Mouse (Mus musculus): ENCODE data around the gene Skor1. TPM values are rescaled to one million over a fixed set of nuclear protein-coding genes. Genes with fewer than 3 reads are reported as not detected.
A peak's percentile ranks its signal among the peaks of the same experiment; 100 is the strongest.

Gene Skor1
- polyA plus RNA-seq, 1 experiment from 2014 or later = not detected

GRCm38 (mm10) chr9:63131957-63132602 lies 16.7 kb downstream of the Skor1 start:
- no peaks in the 10 kb centered on the region for H3K9me3 ChIP-seq (ENCODE audit: low read length)
- TF ChIP-seq CTCF (IDR thresholded peaks at IDR 0.05; ENCODE audit: low read depth) (no peak), EP300 (IDR thresholded peaks at IDR 0.05; ENCODE audit: low read depth) (no peak)
- H3K4me1 ChIP-seq (ENCODE audit: insufficient read depth) = peaks cover 12% of the 10 kb centered on the region
- ATAC-seq (peak; percentile 25), DNase-seq (no peak)
- WGBS (ENCODE audit: insufficient replicate concordance) = 2% methylated on average over 28 of the region's 28 CpGs
- H3K9ac ChIP-seq (replicated peaks) = peak overlapping the region; percentile 66
- H3K4me3 ChIP-seq (ENCODE audit: low read depth, low read length) = peak overlapping the region; percentile 55
- no peaks in the 10 kb centered on the region for H3K36me3 ChIP-seq (replicated peaks; ENCODE audit: insufficient read depth, low read length)
- H3K4me2 ChIP-seq (ENCODE audit: low read depth, low read length) = peak overlapping the region; percentile 80
- H3K27me3 ChIP-seq (ENCODE audit: insufficient read depth, low read length) = peaks cover 39% of the 10 kb centered on the region
- peak overlapping the region; percentile 77 for H3K27ac ChIP-seq (ENCODE audit: low read depth)

GRCm38 (mm10) chr9:63129641-63130041 lies 19.1 kb downstream of the Skor1 start:
- Histone ChIP-seq H3K36me3 (replicated peaks; ENCODE audit: insufficient read depth, low read length) (no peaks in the 10 kb centered on the region), H3K4me3 (ENCODE audit: low read depth, low read length) (no peak overlapping the region), H3K27ac (ENCODE audit: low read depth) (no peak overlapping the region), H3K27me3 (ENCODE audit: insufficient read depth, low read length) (peaks cover 14% of the 10 kb centered on the region), H3K4me1 (ENCODE audit: insufficient read depth) (peaks cover 12% of the 10 kb centered on the region), H3K4me2 (ENCODE audit: low read depth, low read length) (no peak overlapping the region), H3K9ac (replicated peaks) (no peak overlapping the region), H3K9me3 (ENCODE audit: low read length) (no peaks in the 10 kb centered on the region)
- ATAC-seq (no peak), DNase-seq (no peak)
- no peak for TF ChIP-seq CTCF (IDR thresholded peaks at IDR 0.05; ENCODE audit: low read depth)
- TF ChIP-seq EP300 (IDR thresholded peaks at IDR 0.05; ENCODE audit: low read depth) = no peak
- WGBS (ENCODE audit: insufficient replicate concordance) = 72% methylated on average over 8 of the region's 8 CpGs

- no peak overlapping the region; the same call in 1 of the 2 replicates for H3K27ac ChIP-seq (ENCODE audit: low read depth)
- no peak for TF ChIP-seq CTCF (IDR thresholded peaks at IDR 0.05; ENCODE audit: low read depth)
- peak; percentile 65; the same call in 1 of the 2 replicates for TF ChIP-seq EP300 (IDR thresholded peaks at IDR 0.05; ENCODE audit: low read depth)
- H3K36me3 ChIP-seq (replicated peaks; ENCODE audit: insufficient read depth, low read length) = no peaks in the 10 kb centered on the region
- H3K9me3 ChIP-seq (ENCODE audit: low read length) = no peaks in the 10 kb centered on the region
- 14% methylated on average over 9 of the region's 9 CpGs for WGBS (ENCODE audit: insufficient replicate concordance)
- no peak overlapping the region for H3K9ac ChIP-seq (replicated peaks)
- DNase-seq = no peak
- H3K4me2 ChIP-seq (ENCODE audit: low read depth, low read length) = peak overlapping the region; percentile 90
- no peaks in the 10 kb centered on the region for H3K27me3 ChIP-seq (ENCODE audit: insufficient read depth, low read length)
- ATAC-seq = peak; percentile 44
- H3K4me3 ChIP-seq (ENCODE audit: low read depth, low read length) = no peak overlapping the region
- H3K4me1 ChIP-seq (ENCODE audit: insufficient read depth) = 0 out of 2 replicates have a peak, but pooled peaks cover 4% of the 10 kb centered on the region
These were observed 24.2 kb downstream of the Skor1 start for GRCm38 (mm10) chr9:63124512-63124911.

GRCm38 (mm10) chr9:63123451-63124438 lies 25.0 kb downstream of the Skor1 start:
- Histone ChIP-seq H3K27me3 (ENCODE audit: insufficient read depth, low read length) (no peaks in the 10 kb centered on the region), H3K36me3 (replicated peaks; ENCODE audit: insufficient read depth, low read length) (no peaks in the 10 kb centered on the region), H3K27ac (ENCODE audit: low read depth) (peak overlapping the region; percentile 82), H3K4me1 (ENCODE audit: insufficient read depth) (0 out of 2 replicates have a peak, but pooled peaks cover 4% of the 10 kb centered on the region), H3K9ac (replicated peaks) (peak overlapping the region; percentile 63), H3K4me2 (ENCODE audit: low read depth, low read length) (peak overlapping the region; percentile 90), H3K9me3 (ENCODE audit: low read length) (no peaks in the 10 kb centered on the region), H3K4me3 (ENCODE audit: low read depth, low read length) (peak overlapping the region; percentile 56)
- ATAC-seq (peak; percentile 91), DNase-seq (peak; percentile 90)
- TF ChIP-seq EP300 (IDR thresholded peaks at IDR 0.05; ENCODE audit: low read depth) = no peak
- TF ChIP-seq CTCF (IDR thresholded peaks at IDR 0.05; ENCODE audit: low read depth) = peak; percentile 99
- WGBS (ENCODE audit: insufficient replicate concordance) = 5% methylated on average over 29 of the region's 30 CpGs

GRCm38 (mm10) chr9:63122161-63122833 lies 26.5 kb downstream of the Skor1 start:
- Histone ChIP-seq H3K27me3 (ENCODE audit: insufficient read depth, low read length) (no peaks in the 10 kb centered on the region), H3K36me3 (replicated peaks; ENCODE audit: insufficient read depth, low read length) (no peaks in the 10 kb centered on the region), H3K4me1 (ENCODE audit: insufficient read depth) (0 out of 2 replicates have a peak, but pooled peaks cover 4% of the 10 kb centered on the region), H3K9ac (replicated peaks) (no peak overlapping the region), H3K9me3 (ENCODE audit: low read length) (no peaks in the 10 kb centered on the region), H3K27ac (ENCODE audit: low read depth) (no peak overlapping the region), H3K4me2 (ENCODE audit: low read depth, low read length) (no peak overlapping the region), H3K4me3 (ENCODE audit: low read depth, low read length) (no peak overlapping the region)
- ATAC-seq (no peak), DNase-seq (no peak)
- TF ChIP-seq CTCF (IDR thresholded peaks at IDR 0.05; ENCODE audit: low read depth) (no peak), EP300 (IDR thresholded peaks at IDR 0.05; ENCODE audit: low read depth) (no peak)
- WGBS (ENCODE audit: insufficient replicate concordance) = 68% methylated on average over 8 of the region's 8 CpGs

Measured in liver, postnatal 0 days (tissue).